7 mouse cellular contexts compared by ENCODE assay signal in the genomic region with DNA sequence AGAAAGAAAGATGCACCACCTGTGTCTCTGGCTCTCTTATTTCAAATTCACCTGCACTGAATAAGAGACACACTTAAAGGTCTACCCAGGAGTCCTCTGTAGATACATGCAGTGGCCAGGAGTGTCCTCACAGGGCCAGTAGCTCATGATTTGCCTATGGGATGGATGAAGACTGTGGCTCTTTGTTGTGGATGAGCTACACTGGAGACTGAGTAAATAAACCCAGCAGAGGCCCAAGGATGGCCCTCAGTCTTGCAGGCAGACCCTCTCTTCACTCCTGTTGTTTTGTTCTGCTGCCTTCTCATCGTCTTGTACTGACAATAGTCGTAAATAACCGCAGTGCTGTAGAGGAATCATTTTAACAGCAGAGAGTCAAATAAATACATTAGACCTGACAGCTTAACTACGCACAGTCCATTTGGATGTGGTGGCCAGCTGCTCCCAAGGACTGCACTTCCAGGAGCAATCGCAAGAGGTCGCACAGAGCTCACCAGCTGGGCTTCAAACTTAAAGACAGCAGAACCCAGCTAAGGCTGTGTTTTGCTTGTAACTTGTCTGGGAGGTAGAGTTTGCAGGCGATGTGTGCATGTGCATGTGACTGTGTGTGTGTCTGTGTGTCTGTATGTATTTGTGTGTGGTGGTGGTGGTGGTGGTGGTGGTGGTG.
DNase-seq lines count a peak whose midpoint lies in the region; ATAC-seq lines count a peak whose summit lies in the region.

No protein-coding gene starts in this region.

- H3K27ac ChIP-seq in intestine, embryonic 16.5 days (ENCODE audit: low read length), result no peak overlapping the region
- peak overlapping the region; percentile 57; the same call in 1 of the 2 replicates for H3K27ac ChIP-seq in midbrain, embryonic 10.5 days (replicated peaks)

- peaks cover 3% of the 10 kb centered on the region; the same call in 1 of the 2 replicates for H3K4me1 ChIP-seq in intestine, embryonic 16.5 days (ENCODE audit: control insufficient read depth, insufficient read depth, low read length)
- peaks cover 14% of the 10 kb centered on the region for H3K4me1 ChIP-seq in midbrain, embryonic 10.5 days

- H3K9ac ChIP-seq in intestine, embryonic 16.5 days (ENCODE audit: low read depth, low read length), result no peak overlapping the region

- no peak overlapping the region for H3K4me2 ChIP-seq in intestine, embryonic 16.5 days (ENCODE audit: low read depth, low read length)

- ATAC-seq in intestine, embryonic 16.5 days, result peak; percentile 50; the same call in 1 of the 2 replicates

- 9% methylated on average over 7 of the region's 7 CpGs for WGBS in intestine, embryonic 16.5 days
- 20% methylated on average over 7 of the region's 7 CpGs for WGBS in midbrain, embryonic 10.5 days

- H3K36me3 ChIP-seq in intestine, embryonic 16.5 days (ENCODE audit: control insufficient read depth, insufficient read depth, low read length), result no peaks in the 10 kb centered on the region
- H3K36me3 ChIP-seq in midbrain, embryonic 10.5 days, result no peaks in the 10 kb centered on the region

- no peak overlapping the region for H3K4me3 ChIP-seq in intestine, embryonic 16.5 days (ENCODE audit: low read length)
- no peak overlapping the region for H3K4me3 ChIP-seq in midbrain, embryonic 10.5 days

- peak; percentile 50 for DNase-seq in adrenal gland, adult 8-10 months
- peak; percentile 84 to 93 for DNase-seq in cerebellum, postnatal 36 days
- peak; percentile 80 to 89 for DNase-seq in frontal cortex, postnatal 36 days (ENCODE audit: low spot score in 2 of 2)
- DNase-seq in left cerebral cortex, adult 9 months (ENCODE audit: low spot score in 2 of 2), result peak; percentile 10 to 88
- peak; percentile 79 for DNase-seq in midbrain, embryonic 10.5 days (ENCODE audit: low spot score)
- peak; percentile 21 for DNase-seq in skeletal muscle tissue, adult 2 months (ENCODE audit: low read depth, low spot score)

- H3K27me3 ChIP-seq in intestine, embryonic 16.5 days (replicated peaks; ENCODE audit: control insufficient read depth, insufficient read depth, low read length), result no peaks in the 10 kb centered on the region
- peaks cover 27% of the 10 kb centered on the region for H3K27me3 ChIP-seq in midbrain, embryonic 10.5 days (ENCODE audit: low read depth, poor library complexity, severe bottlenecking)

- H3K9me3 ChIP-seq in intestine, embryonic 16.5 days (ENCODE audit: control insufficient read depth, low read length), result no peaks in the 10 kb centered on the region
- H3K9me3 ChIP-seq in midbrain, embryonic 10.5 days (replicated peaks), result no peaks in the 10 kb centered on the region

Comparison
In these comparisons a context has a peak if more than half of its experiments do, and no peak if none do; other contexts are left out.
1. DNase-seq: peak in every context shown above with its lines; median percentile 88 in cerebellum, postnatal 36 days; 84 in frontal cortex, postnatal 36 days; 79 in midbrain, embryonic 10.5 days; 50 in adrenal gland, adult 8-10 months; 49 in left cerebral cortex, adult 9 months; 21 in skeletal muscle tissue, adult 2 months.